Mouse (Mus musculus) kidney, embryonic 15.5 days (tissue): ENCODE measurements around the gene Mrpl45. TPM values are rescaled to one million over a fixed set of nuclear protein-coding genes. Genes with fewer than 3 reads are reported as not detected.
A peak's percentile ranks its signal among the peaks of the same experiment; 100 is the strongest.
"Not testable (repeated sequence)": the region's sequence is repeated elsewhere in the genome, so short reads cannot be mapped to it uniquely, and the experiment has no call there.

Experiments used
- ATAC-seq: fragments of 200-750 bp; cut with Nextera tagmentation; replicated peaks from 2 replicates; pipeline ENCODE4 v1.8.0; 2017; ENCODE audit warnings: moderate TSS enrichment; ENCODE audit not compliant: low FRiP score
- H3K27ac ChIP-seq: fragments of 300-500 bp; sonication (generic); 2 replicates; pipeline ENCODE4 v1.5.1; 2015; ENCODE audit warnings: mild to moderate bottlenecking, inconsistent platforms
- H3K27me3 ChIP-seq: fragments of 300-500 bp; sonication (generic); 2 replicates; pipeline ENCODE4 v1.6.1; 2015; ENCODE audit warnings: inconsistent platforms
- H3K36me3 ChIP-seq: fragments of 300-500 bp; sonication (generic); 2 replicates; pipeline ENCODE4 v1.6.1; 2015; ENCODE audit warnings: inconsistent platforms
- H3K4me1 ChIP-seq: fragments of 300-500 bp; sonication (generic); 2 replicates; pipeline ENCODE4 v1.6.1; 2015; ENCODE audit warnings: inconsistent platforms
- H3K4me2 ChIP-seq: fragments of 300-500 bp; sonication (generic); 2 replicates; pipeline ENCODE4 v1.6.1; 2015; ENCODE audit warnings: moderate library complexity, mild to moderate bottlenecking, inconsistent platforms
- H3K4me3 ChIP-seq: fragments of 300-500 bp; sonication (generic); replicated peaks from 2 replicates; pipeline ENCODE4 v1.5.1; 2015; ENCODE audit warnings: mild to moderate bottlenecking, inconsistent platforms
- H3K9ac ChIP-seq: fragments of 300-500 bp; sonication (generic); 2 replicates; pipeline ENCODE4 v1.6.1; 2015; ENCODE audit warnings: mild to moderate bottlenecking, inconsistent platforms
- H3K9me3 ChIP-seq: fragments of 300-500 bp; sonication (generic); replicated peaks from 2 replicates; pipeline ENCODE4 v1.6.1; 2016; ENCODE audit warnings: inconsistent platforms
- WGBS: fragments of 180-500 bp; shearing (Covaris S2); methylation state at CpG from one replicate; pipeline ENCODE4 v1.1.7; 2015; ENCODE audit warnings: mixed read lengths; 5-methylcytosine and 5-hydroxymethylcytosine counted together
- polyA plus RNA-seq: library from polyadenylated mRNA; unstranded; fragments of >200 nt; fragmentation: Nextera tagmentation; extraction: Ambion mirVana; gene quantifications from 2 replicates; pipeline ENCODE4 v1.2.1, GENCODE M21; 2015

Gene Mrpl45
- polyA plus RNA-seq, 1 experiment from 2014 or later = 52.4 TPM

DNA sequence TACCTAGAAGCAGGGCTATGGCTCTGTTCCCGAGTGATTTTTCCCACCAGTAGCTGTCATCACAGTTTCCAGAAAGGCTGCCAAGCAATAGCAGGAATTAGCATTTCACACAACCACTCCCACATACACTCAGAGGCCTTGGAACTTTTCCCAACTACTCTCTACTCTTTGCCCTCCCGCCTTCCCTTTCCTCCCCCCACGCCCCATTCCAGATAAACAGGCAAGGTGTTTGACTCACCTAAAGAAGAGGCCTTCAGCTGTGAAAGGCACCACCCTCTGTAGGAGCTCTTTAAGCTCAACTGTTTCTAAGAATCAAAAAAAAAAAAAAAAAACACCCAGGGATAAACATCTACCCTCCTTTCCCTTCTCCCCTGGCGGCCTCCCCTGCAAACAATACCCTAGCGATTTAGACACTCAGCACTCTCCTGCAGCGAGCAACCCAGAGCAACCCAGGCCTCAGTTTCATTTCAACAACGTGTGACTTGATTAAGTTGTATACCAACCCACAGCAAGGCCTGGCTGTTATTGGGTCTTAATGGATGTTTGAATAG is 13.2 kb upstream of the Mrpl45 start:
- no peak for ATAC-seq
- H3K4me3 ChIP-seq = no peak overlapping the region

DNA sequence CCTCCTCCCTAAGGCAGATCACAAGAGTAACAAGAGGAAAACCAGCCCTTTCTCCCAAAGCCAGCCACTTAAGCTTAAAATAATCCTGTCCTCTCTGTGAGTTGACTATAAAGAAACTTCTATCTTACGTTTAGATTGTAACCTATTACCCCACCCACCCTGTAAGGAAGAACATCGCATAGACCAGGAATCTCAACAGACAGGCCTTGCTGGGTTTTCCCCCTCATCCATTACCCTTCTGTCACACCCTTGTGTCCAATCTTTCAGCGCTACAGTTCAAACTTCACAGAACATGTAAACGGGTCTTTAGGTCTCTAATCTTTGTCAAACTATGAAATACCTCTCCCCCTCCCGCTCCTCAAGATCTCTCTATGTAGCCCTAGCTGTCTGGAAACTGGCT is 10.9 kb upstream of the Mrpl45 start:
- Histone ChIP-seq H3K27me3 (no peaks in the 10 kb centered on the region), H3K4me2 (no peak overlapping the region), H3K9me3 (no peaks in the 10 kb centered on the region), H3K4me3 (no peak overlapping the region), H3K36me3 (no peaks in the 10 kb centered on the region), H3K4me1 (peaks cover 10% of the 10 kb centered on the region), H3K27ac (no peak overlapping the region), H3K9ac (no peak overlapping the region)
- 77% methylated on average over 5 of the region's 5 CpGs for WGBS
- no peak for ATAC-seq

More for the DNA sequence above, 13.2 kb upstream of the Mrpl45 start:
- Histone ChIP-seq H3K27me3 (no peaks in the 10 kb centered on the region), H3K9me3 (no peaks in the 10 kb centered on the region), H3K36me3 (no peaks in the 10 kb centered on the region), H3K27ac (no peak overlapping the region), H3K4me2 (no peak overlapping the region), H3K9ac (no peak overlapping the region), H3K4me1 (peaks cover 4% of the 10 kb centered on the region; the same call in 1 of the 2 replicates)
- WGBS = 30% methylated on average over 7 of the region's 7 CpGs

DNA sequence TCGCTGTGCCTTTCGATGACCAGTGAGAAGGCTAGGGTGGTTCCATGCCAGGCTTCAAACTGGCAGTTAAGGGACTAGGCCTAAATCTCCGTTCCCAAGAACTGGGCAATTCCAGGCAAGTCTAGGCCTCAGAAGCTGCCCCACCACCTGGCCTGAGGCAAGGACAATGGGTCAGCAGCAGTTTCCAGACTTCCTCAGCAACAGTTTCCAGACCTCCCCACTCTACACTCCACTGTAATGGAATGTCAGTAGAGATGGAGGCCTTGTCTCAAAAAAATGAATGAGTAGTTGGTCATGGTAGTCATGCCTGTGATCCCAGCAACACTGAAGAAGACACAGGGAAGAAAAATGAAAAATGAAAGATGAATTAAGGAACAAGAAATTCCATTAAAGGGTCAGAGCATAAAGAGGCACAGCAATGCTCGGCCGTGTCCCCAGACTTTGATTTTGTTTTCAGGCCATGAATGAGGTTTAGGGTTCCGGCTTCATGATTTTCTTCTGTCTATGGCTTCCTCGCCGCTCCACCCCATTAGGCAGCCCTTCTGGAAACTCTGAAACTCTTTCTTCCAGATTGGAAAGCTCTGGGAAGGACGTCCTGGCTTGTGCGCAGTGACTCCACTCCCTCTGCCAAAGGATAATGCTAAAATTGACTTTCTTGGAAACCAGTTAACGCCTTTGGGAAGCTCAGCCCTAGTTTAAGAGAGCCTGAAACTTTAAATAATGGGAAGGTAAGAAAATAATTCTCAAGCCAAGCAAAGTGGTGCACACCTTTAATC is 8.0 kb upstream of the Mrpl45 start:
- no peak overlapping the region for H3K4me2 ChIP-seq
- no peak overlapping the region for H3K4me3 ChIP-seq
- no peaks in the 10 kb centered on the region for H3K9me3 ChIP-seq
- H3K36me3 ChIP-seq = no peaks in the 10 kb centered on the region
- no peak overlapping the region for H3K27ac ChIP-seq
- ATAC-seq = no peak
- no peak overlapping the region for H3K9ac ChIP-seq
- WGBS = 94% methylated on average over 11 of the region's 11 CpGs
- H3K27me3 ChIP-seq = no peaks in the 10 kb centered on the region
- H3K4me1 ChIP-seq = peaks cover 21% of the 10 kb centered on the region

DNA sequence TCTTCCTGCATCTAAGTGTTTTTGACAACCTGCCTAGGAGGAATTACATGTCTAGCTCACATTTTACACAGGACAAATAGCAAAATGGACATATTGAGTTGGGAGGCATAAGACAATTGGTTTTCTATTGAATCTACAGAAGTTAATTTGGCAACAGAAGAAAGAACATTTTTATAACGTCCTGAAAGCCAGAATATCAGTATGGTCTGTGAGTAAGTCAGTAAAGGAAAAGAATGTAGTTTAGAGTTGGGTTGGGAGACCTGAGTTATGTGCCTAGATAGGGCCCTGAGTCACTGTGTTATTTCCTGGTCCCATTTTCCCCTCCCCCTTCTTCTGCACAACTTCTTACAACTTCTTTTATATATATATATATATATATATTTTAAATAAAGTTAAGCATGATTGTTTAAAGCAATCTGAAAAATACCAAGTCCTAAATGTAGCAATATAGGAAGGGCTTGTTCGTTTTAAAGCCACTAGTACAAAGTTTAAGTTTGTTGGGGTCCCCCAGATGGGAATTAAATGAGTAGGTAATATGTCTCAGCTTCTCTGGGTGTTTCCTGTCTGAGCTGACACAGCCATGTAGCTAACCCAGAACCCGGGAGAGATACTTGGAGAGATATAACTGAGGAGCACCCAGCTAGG is 6.6 kb upstream of the Mrpl45 start:
- no peaks in the 10 kb centered on the region for H3K9me3 ChIP-seq
- no peaks in the 10 kb centered on the region for H3K27me3 ChIP-seq
- peaks cover 21% of the 10 kb centered on the region for H3K4me1 ChIP-seq
- peak overlapping the region; percentile 7; the same call in 1 of the 2 replicates for H3K27ac ChIP-seq
- peak overlapping the region; percentile 67 for H3K4me2 ChIP-seq
- 34% methylated on average over 3 of the region's 3 CpGs for WGBS
- H3K4me3 ChIP-seq = peak overlapping the region; percentile 45
- H3K36me3 ChIP-seq = no peaks in the 10 kb centered on the region
- no peak for ATAC-seq
- H3K9ac ChIP-seq = 0 out of 2 replicates have a peak overlapping the region, but pooled peaks have one; percentile 39

DNA sequence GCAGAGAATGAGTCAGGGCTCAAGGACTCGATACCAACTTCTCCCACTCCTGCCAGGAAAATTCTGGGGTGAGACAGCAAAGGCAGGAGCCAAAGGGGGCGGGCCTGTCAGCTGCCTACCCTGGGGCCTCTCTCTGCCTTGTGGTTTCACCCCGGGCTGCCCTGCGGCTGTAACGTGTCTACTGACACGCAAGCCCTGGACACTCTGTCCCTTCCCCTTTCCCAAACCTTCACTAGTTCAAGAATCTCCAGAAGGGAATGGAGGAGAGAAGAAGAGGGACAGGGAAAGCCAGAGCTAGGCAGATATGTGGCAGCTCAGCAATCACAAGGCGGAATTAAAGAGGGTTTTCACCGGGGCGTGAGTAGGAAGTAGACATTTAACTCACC is 6.1 kb upstream of the Mrpl45 start:
- Histone ChIP-seq H3K27me3 (no peaks in the 10 kb centered on the region), H3K4me3 (peak overlapping the region; percentile 45), H3K27ac (peak overlapping the region; percentile 7), H3K9ac (peak overlapping the region; percentile 39), H3K9me3 (no peaks in the 10 kb centered on the region), H3K4me2 (peak overlapping the region; percentile 67), H3K4me1 (peaks cover 21% of the 10 kb centered on the region), H3K36me3 (no peaks in the 10 kb centered on the region)
- ATAC-seq = peak; percentile 45; the same call in 1 of the 2 replicates
- 5% methylated on average over 9 of the region's 9 CpGs for WGBS

DNA sequence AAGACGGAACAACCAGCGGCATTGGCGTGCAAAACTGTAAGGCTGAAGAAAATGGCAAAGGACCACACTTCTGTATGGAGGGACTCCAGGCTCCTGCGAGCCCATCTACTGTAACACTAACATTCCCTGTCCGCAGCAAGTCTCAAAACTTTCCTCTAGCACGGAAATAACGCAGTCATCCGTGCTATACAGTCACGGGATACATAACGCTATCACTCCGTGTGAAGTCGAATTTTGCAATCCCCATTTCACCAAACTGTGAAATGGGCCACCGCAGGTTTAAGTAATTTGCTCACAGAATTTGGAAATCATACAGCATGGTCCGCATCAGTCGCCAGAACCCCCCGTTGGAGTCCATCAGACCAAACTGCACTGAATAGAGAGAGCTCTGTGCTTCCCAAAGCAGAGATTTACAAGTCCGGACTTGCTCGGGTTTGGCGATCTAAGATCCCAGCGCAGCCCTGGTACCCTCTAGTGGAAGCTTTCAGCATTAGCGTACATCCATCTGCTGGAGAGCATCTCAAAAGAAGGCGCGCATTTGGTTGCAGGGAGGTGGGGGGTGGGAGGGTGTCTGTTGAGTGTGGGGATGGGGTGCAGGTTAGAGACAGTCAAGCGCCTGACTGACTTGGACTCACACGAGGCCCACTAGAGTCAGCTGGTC is 5.5 kb upstream of the Mrpl45 start:
- H3K4me2 ChIP-seq = peak overlapping the region; percentile 67
- peak overlapping the region; percentile 39 for H3K9ac ChIP-seq

DNA sequence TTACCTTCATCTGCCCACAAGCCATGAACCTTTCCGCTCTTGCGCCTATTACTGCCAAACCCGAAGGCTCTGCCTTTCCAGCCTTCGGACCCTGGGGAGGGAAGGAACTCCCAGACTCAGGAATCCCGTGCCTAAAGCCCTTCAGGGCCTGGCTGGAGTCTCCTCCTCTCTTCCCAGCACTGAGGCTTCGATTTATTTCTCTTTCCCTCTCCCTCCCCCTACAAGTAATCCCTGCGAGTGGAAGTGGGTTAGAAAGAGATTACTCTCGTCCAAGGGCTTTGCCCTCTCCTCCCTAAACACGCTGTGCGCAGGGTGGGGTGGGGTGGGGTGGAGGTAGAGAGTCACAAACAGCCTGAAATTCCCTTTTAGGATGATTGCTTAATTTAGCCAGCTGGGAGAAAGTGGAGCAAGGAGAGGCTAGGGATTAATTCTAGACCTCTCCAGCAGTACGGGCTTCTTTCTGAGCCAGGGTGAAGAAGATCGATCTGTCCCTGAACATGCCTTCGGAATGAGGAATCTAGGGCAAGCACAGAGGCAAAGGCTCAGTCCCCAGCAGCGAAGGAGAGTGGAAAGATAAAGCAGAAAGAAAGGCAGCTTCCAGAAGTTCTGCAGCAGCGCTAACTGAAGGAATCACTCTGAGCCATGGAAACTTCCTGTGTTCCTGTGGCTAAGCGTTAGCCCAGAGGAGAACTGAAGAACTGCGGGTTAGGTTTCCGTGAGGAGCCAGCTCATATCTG is 4.5 kb upstream of the Mrpl45 start:
- H3K27me3 ChIP-seq = no peaks in the 10 kb centered on the region
- H3K4me2 ChIP-seq = peak overlapping the region; percentile 67
- no peaks in the 10 kb centered on the region for H3K36me3 ChIP-seq
- no peak for ATAC-seq
- peak overlapping the region; percentile 79 for H3K27ac ChIP-seq
- peak overlapping the region; percentile 45 for H3K4me3 ChIP-seq
- 4% methylated on average over 18 of the region's 18 CpGs for WGBS
- peak overlapping the region; percentile 39; the same call in 1 of the 2 replicates for H3K9ac ChIP-seq
- peaks cover 23% of the 10 kb centered on the region for H3K4me1 ChIP-seq
- no peaks in the 10 kb centered on the region for H3K9me3 ChIP-seq

More for the DNA sequence above, 5.5 kb upstream of the Mrpl45 start:
- ATAC-seq = peak; percentile 67
- H3K36me3 ChIP-seq = no peaks in the 10 kb centered on the region
- WGBS = under 1% methylated on average over 25 of the region's 25 CpGs
- H3K9me3 ChIP-seq = no peaks in the 10 kb centered on the region
- H3K27ac ChIP-seq = peak overlapping the region; percentile 7
- peak overlapping the region; percentile 45 for H3K4me3 ChIP-seq
- H3K27me3 ChIP-seq = no peaks in the 10 kb centered on the region
- peaks cover 23% of the 10 kb centered on the region for H3K4me1 ChIP-seq

DNA sequence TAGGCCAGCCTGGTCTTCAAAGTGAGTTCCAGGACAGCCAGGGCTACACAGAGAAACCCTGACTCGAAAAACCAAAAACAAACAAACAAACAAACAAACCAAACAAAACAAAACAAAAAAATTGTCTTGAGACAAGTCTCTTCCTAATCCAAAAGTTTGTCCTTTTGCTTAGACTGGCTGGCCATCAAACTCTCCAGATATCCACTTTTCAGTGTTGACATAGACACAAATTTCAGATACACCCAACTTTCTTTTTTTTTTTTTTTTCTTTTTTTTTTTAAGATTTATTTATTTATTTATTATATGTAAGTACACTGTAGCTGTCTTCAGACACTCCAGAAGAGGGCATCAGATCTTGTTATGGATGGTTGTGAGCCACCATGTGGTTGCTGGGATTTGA is 2.6 kb upstream of the Mrpl45 start:
- not testable (repeated sequence) for H3K27me3 ChIP-seq, H3K4me3 ChIP-seq, H3K9me3 ChIP-seq, H3K36me3 ChIP-seq, H3K9ac ChIP-seq, ATAC-seq, H3K4me2 ChIP-seq, H3K27ac ChIP-seq
- WGBS = 87% methylated on average over 1 of the region's 1 CpGs
- H3K4me1 ChIP-seq = peaks cover 32% of the 10 kb centered on the region

DNA sequence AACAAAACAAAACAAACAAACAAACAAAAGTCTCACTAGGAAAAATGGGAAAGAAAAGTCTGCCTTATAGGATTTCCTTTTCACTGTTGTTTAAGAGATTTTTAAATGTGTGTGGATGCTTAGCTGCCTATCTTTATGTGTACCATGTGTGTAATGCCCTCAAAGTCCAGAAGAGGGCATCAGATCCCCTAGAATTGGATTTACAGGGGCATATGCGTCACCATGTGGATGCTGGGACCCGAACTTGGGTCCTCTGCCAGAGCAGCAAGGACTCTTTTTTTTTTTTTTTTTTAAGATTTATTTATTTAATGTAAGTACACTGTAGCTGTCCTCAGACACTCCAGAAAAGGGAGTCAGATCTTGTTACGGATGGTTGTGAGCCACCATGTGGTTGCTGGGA is 1.4 kb upstream of the Mrpl45 start:
- peaks cover 31% of the 10 kb centered on the region for H3K4me1 ChIP-seq
- no peak overlapping the region for H3K27ac ChIP-seq
- no peaks in the 10 kb centered on the region for H3K27me3 ChIP-seq
- H3K4me2 ChIP-seq = no peak overlapping the region
- no peak overlapping the region for H3K9ac ChIP-seq
- no peak overlapping the region for H3K4me3 ChIP-seq
- no peaks in the 10 kb centered on the region for H3K9me3 ChIP-seq
- 92% methylated on average over 3 of the region's 3 CpGs for WGBS
- ATAC-seq = no peak
- H3K36me3 ChIP-seq = peaks cover 11% of the 10 kb centered on the region

DNA sequence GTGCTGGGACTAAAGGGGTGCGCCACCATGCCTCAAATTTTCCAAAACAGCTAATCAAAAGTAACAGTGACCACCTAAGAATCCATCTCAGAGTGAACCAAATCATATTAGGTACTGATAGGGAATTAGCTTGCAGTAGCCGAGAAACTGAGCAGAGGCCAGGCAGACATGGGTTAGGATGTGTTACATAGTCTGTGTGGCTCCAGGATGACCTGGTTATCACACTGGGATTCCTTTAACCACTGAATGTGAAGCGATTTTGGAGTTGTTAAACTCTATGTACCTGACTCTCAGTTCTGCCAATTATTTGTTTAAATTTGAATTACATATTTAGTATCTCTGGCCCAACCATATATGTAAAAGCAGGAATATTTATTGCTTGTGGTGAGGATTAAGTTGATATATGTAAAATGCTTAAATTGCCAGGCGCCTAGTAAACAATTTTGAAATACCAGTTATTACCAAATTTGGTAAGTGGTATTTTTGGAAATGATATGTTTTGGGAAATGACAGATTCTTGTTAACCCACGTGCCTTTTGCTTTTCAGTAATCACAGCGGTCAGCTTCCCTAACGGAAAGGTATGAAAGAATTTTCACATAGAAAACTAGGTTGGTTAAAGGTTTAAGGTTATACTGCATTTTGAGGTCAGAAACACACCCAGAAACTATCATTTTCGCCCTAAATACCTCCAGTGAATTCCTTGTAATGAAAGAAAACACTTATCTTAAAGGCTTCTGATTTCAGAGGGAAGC is 589 bp upstream of the Mrpl45 start:
- H3K4me3 ChIP-seq = peak overlapping the region; percentile 66
- no peaks in the 10 kb centered on the region for H3K27me3 ChIP-seq
- peak overlapping the region; percentile 81 for H3K27ac ChIP-seq
- peaks cover 25% of the 10 kb centered on the region for H3K4me1 ChIP-seq
- no peaks in the 10 kb centered on the region for H3K9me3 ChIP-seq
- peaks cover 15% of the 10 kb centered on the region for H3K36me3 ChIP-seq
- ATAC-seq = peak; percentile 5; the same call in 1 of the 2 replicates
- peak overlapping the region; percentile 65 for H3K4me2 ChIP-seq
- H3K9ac ChIP-seq = peak overlapping the region; percentile 23; the same call in 1 of the 2 replicates
- 44% methylated on average over 8 of the region's 8 CpGs for WGBS

DNA sequence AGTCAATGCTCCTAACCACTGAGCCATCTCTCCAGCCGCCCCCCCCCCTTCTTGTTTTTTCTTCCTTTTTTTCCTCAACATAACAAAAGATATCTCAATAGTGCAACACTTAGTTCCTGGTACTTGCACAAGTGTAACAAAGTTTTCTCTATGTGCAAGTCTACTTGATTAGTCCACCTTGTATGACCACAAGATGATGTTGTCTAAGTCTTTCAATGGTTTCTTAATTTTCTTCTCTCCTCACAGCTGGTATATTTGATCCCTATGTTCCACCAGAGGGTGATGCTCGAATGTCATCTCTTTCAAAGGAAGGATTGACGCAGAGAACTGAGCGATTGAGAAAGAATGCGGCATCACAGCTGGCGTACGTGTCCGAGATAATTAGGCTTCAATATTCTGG is 5.7 kb downstream of the Mrpl45 start:
- Histone ChIP-seq H3K9ac (no peak overlapping the region), H3K27me3 (no peaks in the 10 kb centered on the region), H3K27ac (no peak overlapping the region), H3K4me2 (no peak overlapping the region), H3K4me1 (peaks cover 8% of the 10 kb centered on the region), H3K9me3 (no peaks in the 10 kb centered on the region), H3K36me3 (peaks cover 71% of the 10 kb centered on the region), H3K4me3 (no peak overlapping the region)
- 93% methylated on average over 8 of the region's 8 CpGs for WGBS
- no peak for ATAC-seq
